In genomic region chr5:30107186-30107585, GRCm38 (mm10) we compare ENCODE assay signal across 13 mouse cellular contexts. TPM values are rescaled to one million over a fixed set of nuclear protein-coding genes. Genes with fewer than 3 reads are reported as not detected.
DNase-seq lines count a peak whose midpoint lies in the region; ATAC-seq lines count a peak whose summit lies in the region.
"Had no signal": no experiment of that assay in that cellular context is flagged by ENCODE, and none has a peak within 500 bp of the region (broad histone marks: within the 10 kb centered on the region; RNA-seq: fewer than 3 reads in every experiment).

No protein-coding gene starts in this region.

- H3K9ac ChIP-seq in forebrain, embryonic 16.5 days (replicated peaks; ENCODE audit: low read depth, low read length), result 0 out of 2 replicates have a peak overlapping the region, but pooled peaks have one; percentile 19
- peak overlapping the region; percentile 85; the same call in 1 of the 2 replicates for H3K9ac ChIP-seq in midbrain, embryonic 12.5 days (replicated peaks)

- ATAC-seq in forebrain, embryonic 16.5 days, result peak; percentile 21
- ATAC-seq in midbrain, embryonic 12.5 days (ENCODE audit: low FRiP score, low read depth), result peak; percentile 63

- WGBS in forebrain, embryonic 16.5 days, result 3% methylated on average over 7 of the region's 7 CpGs
- WGBS in midbrain, embryonic 12.5 days, result under 1% methylated on average over 7 of the region's 7 CpGs

- H3K4me1 ChIP-seq in forebrain, embryonic 16.5 days (replicated peaks; ENCODE audit: control insufficient read depth, insufficient read depth, low read length), result peaks cover 50% of the 10 kb centered on the region
- peaks cover 70% of the 10 kb centered on the region for H3K4me1 ChIP-seq in midbrain, embryonic 12.5 days

- intact Hi-C loops in gastrocnemius, postnatal 14 days (cut with DNase I; ENCODE audit: low total_unique reads), result no loop called here

- peak overlapping the region; percentile 76 for H3K4me2 ChIP-seq in forebrain, embryonic 16.5 days (ENCODE audit: low read length)
- H3K4me2 ChIP-seq in midbrain, embryonic 12.5 days (replicated peaks), result peak overlapping the region; percentile 71

- H3K27me3 ChIP-seq in forebrain, embryonic 16.5 days (replicated peaks; ENCODE audit: control insufficient read depth, insufficient read depth, low read length), result no peaks in the 10 kb centered on the region
- peaks cover 11% of the 10 kb centered on the region; the same call in 1 of the 2 replicates for H3K27me3 ChIP-seq in midbrain, embryonic 12.5 days

- H3K27ac ChIP-seq in forebrain, embryonic 16.5 days (ENCODE audit: low read length), result peak overlapping the region; percentile 61
- H3K27ac ChIP-seq in midbrain, embryonic 12.5 days (replicated peaks), result peak overlapping the region; percentile 88

- no peaks in the 10 kb centered on the region for H3K9me3 ChIP-seq in forebrain, embryonic 16.5 days (ENCODE audit: control insufficient read depth, low read length)
- H3K9me3 ChIP-seq in midbrain, embryonic 12.5 days, result no peaks in the 10 kb centered on the region

- H3K36me3 ChIP-seq in forebrain, embryonic 16.5 days (ENCODE audit: control insufficient read depth, insufficient read depth), result no peaks in the 10 kb centered on the region
- H3K36me3 ChIP-seq in midbrain, embryonic 12.5 days, result 0 out of 2 replicates have a peak, but pooled peaks cover 1% of the 10 kb centered on the region

- H3K4me3 ChIP-seq in forebrain, embryonic 16.5 days (replicated peaks; ENCODE audit: low read length), result peak overlapping the region; percentile 63
- H3K4me3 ChIP-seq in midbrain, embryonic 12.5 days, result peak overlapping the region; percentile 74

- peak; percentile 41 for DNase-seq in testis, postnatal 10 days (ENCODE audit: low spot score)
- no peak for DNase-seq in testis, postnatal 14 days (ENCODE audit: low spot score)
- DNase-seq in retina, postnatal 1 day, result peak; percentile 71
- DNase-seq in ovary, adult 18-20 months (ENCODE audit: low spot score), result no peak
- DNase-seq in ovary, postnatal 14 days (ENCODE audit: low spot score), result no peak
- DNase-seq in gastrocnemius, postnatal 14 days, result no peak
- DNase-seq: kidney, postnatal 10 days; lung, adult 18-20 months had no signal

RNA-seq across cellular contexts. Expression of gene 3110082J24Rik, which starts 1.3 kb away (rescaled TPM):
- 2.8 TPM in 2 replicates for polyA plus RNA-seq in forebrain, embryonic 16.5 days (2015; fragmentation: Nextera tagmentation; extraction: Ambion mirVana)
- 7.2 and 7.6 TPM in 2 replicates for polyA plus RNA-seq in midbrain, embryonic 12.5 days (2016; fragmentation: Nextera tagmentation; extraction: Ambion mirVana)
- total RNA-seq in gastrocnemius, postnatal 14 days (2021), result not detected
- total RNA-seq: gastrocnemius, adult 18-20 months had no signal
- polyA plus RNA-seq: embryonic facial prominence, embryonic 14.5 days; heart, postnatal 0 days had no signal

RNA-seq across cellular contexts. Expression of gene Garem2, which starts 2.2 kb away (rescaled TPM):
- polyA plus RNA-seq in forebrain, embryonic 16.5 days (2015; fragmentation: Nextera tagmentation; extraction: Ambion mirVana), result 8.1 and 10.1 TPM in 2 replicates
- 24.9 and 26.9 TPM in 2 replicates for polyA plus RNA-seq in midbrain, embryonic 12.5 days (2016; fragmentation: Nextera tagmentation; extraction: Ambion mirVana)
- under 1 TPM; 0.04 TPM for total RNA-seq in gastrocnemius, postnatal 14 days (2021)
- total RNA-seq: gastrocnemius, adult 18-20 months had no signal

RNA-seq across cellular contexts. Expression of gene Tyms, which starts 33.8 kb away (rescaled TPM):
- 84.3 and 95.4 TPM in 2 replicates for polyA plus RNA-seq in forebrain, embryonic 16.5 days (2015; fragmentation: Nextera tagmentation; extraction: Ambion mirVana)
- polyA plus RNA-seq in midbrain, embryonic 12.5 days (2016; fragmentation: Nextera tagmentation; extraction: Ambion mirVana), result 182 and 188 TPM in 2 replicates
- total RNA-seq in gastrocnemius, postnatal 14 days (2021), result 1 to 10 TPM; 6.9 to 7.7 TPM

RNA-seq across cellular contexts. Expression of gene Hadha, which starts 47.8 kb away (rescaled TPM):
- polyA plus RNA-seq in forebrain, embryonic 16.5 days (2015; fragmentation: Nextera tagmentation; extraction: Ambion mirVana), result 76.0 and 80.7 TPM in 2 replicates
- polyA plus RNA-seq in midbrain, embryonic 12.5 days (2016; fragmentation: Nextera tagmentation; extraction: Ambion mirVana), result 96.0 and 101 TPM in 2 replicates
- total RNA-seq in gastrocnemius, postnatal 14 days (2021), result 100 to 1,000 TPM; 271 to 383 TPM

RNA-seq across cellular contexts. Expression of gene Hadhb, which starts 47.9 kb away (rescaled TPM):
- 66.5 and 72.0 TPM in 2 replicates for polyA plus RNA-seq in forebrain, embryonic 16.5 days (2015; fragmentation: Nextera tagmentation; extraction: Ambion mirVana)
- polyA plus RNA-seq in midbrain, embryonic 12.5 days (2016; fragmentation: Nextera tagmentation; extraction: Ambion mirVana), result 78.9 and 81.3 TPM in 2 replicates
- total RNA-seq in gastrocnemius, postnatal 14 days (2021), result 100 to 1,000 TPM; 258 to 390 TPM

Comparison
In these comparisons a context has a peak if more than half of its experiments do, and no peak if none do; other contexts are left out.
1. DNase-seq: peak in testis, postnatal 10 days (single experiment) and retina, postnatal 1 day (single experiment); none in testis, postnatal 14 days (single experiment), ovary, adult 18-20 months (single experiment), ovary, postnatal 14 days (single experiment) and gastrocnemius, postnatal 14 days (single experiment).